Mouse (Mus musculus): ENCODE data around the gene Mtmr10.

DNA sequence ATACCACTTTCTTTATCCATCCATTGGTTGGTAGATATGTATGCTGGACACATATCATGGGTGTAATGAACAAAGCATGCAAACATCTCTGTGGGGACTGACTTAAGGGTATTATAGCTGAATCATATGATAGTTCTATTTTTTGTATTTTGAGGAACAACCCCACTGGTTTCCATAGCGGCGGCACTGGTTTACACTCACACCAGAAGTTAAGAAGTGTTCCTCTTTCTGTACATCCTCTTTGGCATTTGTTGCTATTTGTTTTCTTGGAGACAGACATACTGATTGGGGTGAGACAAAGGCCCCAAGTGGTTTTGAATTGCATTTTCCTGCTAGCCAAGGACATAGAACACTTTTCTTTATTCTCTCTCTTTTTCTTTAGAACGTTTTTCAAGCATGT lies 7.9 kb upstream of the Mtmr10 start:
- no peak for TF ChIP-seq CTCF (IDR thresholded peaks at IDR 0.05; ENCODE audit: control insufficient read depth, insufficient read depth, insufficient replicate concordance, low read depth, low read length)
- no peak for TF ChIP-seq POLR2A (IDR thresholded peaks at IDR 0.05; ENCODE audit: control insufficient read depth, low read depth, low read length)
